Mouse (Mus musculus): Measurements from ENCODE around the gene Gm15155. TPM values are rescaled to one million over a fixed set of nuclear protein-coding genes. Genes with fewer than 3 reads are reported as not detected.
"Not testable (repeated sequence)": the region's sequence is repeated elsewhere in the genome, so short reads cannot be mapped to it uniquely, and the experiment has no call there.

Gene Gm15155
- total RNA-seq, 2 experiments from 2014 or later, result not detected

DNA sequence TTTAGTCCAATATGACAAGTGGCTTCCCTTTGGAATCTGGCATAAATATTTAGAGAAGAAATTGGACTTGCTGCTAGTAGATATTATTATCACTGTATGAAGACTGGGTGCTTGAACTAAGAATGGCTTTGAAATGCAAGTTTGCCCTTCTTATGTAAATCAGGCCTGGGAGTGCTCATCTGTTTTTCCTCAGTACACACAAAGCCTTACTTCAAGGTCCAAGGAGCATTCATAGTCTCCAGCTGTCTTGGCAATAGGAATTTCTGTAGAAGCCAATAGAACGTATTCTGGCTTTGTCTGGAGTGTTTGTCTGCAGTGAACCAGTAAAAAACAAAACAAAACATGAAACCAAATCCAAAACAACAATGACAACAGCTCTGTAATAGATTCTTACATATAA, 278.6 kb downstream of the Gm15155 start:
- no peak for DNase-seq (ENCODE audit: extremely low spot score in 1 of 2, low spot score in 1 of 2)

GRCm38 (mm10) chrX:156009756-156010155, 385.2 kb downstream of the Gm15155 start:
- no peak for DNase-seq (ENCODE audit: extremely low spot score in 1 of 2, low spot score in 1 of 2)

GRCm38 (mm10) chrX:156155776-156156175, 531.2 kb downstream of the Gm15155 start:
- DNase-seq (ENCODE audit: extremely low spot score in 1 of 2, low spot score in 1 of 2), result no peak

GRCm38 (mm10) chrX:156171587-156171986, 547.0 kb downstream of the Gm15155 start:
- DNase-seq (ENCODE audit: extremely low spot score in 1 of 2, low spot score in 1 of 2), result no peak

DNA sequence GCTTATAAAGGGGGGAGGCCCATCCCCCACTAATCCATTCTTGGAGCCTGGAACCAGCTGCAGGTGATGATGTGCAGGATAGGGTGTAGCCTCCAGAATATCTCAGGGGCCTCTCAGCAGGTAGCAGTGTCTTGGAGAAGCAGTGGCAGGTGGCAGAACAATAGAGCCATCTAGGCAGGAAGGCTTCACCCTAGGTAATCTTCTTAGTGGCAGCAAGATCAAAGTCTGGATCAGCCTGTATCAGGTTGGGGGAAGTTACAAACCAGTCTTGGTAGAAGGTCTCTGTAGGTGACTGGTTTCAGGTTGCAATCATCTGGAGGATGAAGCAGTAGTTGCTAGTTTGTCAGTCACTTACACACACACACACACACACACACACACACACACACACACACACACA, 679.3 kb downstream of the Gm15155 start:
- DNase-seq (ENCODE audit: extremely low spot score in 1 of 2, low spot score in 1 of 2), result not testable (repeated sequence)

Other genes starting within 250 kb of the Gm15155 start
- gene Ptchd1, start 927 bp upstream of the Gm15155 start, total RNA-seq (2021), result 1 to 10 TPM; 7.1 to 7.9 TPM

All from layer of hippocampus, postnatal 25 days (tissue).